Mouse (Mus musculus) kidney, adult 2 months (tissue): Measurements from ENCODE around the gene Arl2bp. TPM values are rescaled to one million over a fixed set of nuclear protein-coding genes. Genes with fewer than 3 reads are reported as not detected.
A peak's percentile ranks its signal among the peaks of the same experiment; 100 is the strongest.

Experiments used
- DNase-seq: peaks from one replicate; pipeline ENCODE4 v3.0.0; 2021
- H3K27ac ChIP-seq: fragments of 200-500 bp; 2 replicates; pipeline ENCODE4 v1.5.1; 2012; ENCODE audit warnings: low read depth, low read length, control low read depth, inconsistent platforms; ENCODE audit not compliant: insufficient read depth
- H3K27me3 ChIP-seq: fragments of 200-500 bp; replicated peaks from 2 replicates; pipeline ENCODE4 v1.6.1; 2012; ENCODE audit warnings: mild to moderate bottlenecking, moderate library complexity, low read length, inconsistent platforms; ENCODE audit not compliant: control insufficient read depth, insufficient read depth
- H3K36me3 ChIP-seq: fragments of 200-500 bp; 2 replicates; pipeline ENCODE4 v1.6.1; 2012; ENCODE audit warnings: mild to moderate bottlenecking, moderate library complexity, low read length, inconsistent platforms; ENCODE audit not compliant: control insufficient read depth, insufficient read depth
- H3K4me1 ChIP-seq: fragments of 200-500 bp; 2 replicates; pipeline ENCODE4 v1.6.1; 2011; ENCODE audit warnings: low read length; ENCODE audit not compliant: control insufficient read depth, insufficient read depth
- H3K4me3 ChIP-seq: fragments of 200-500 bp; 2 replicates; pipeline ENCODE4 v1.5.1; 2011; ENCODE audit warnings: mild to moderate bottlenecking, low read depth, low read length, control low read depth; ENCODE audit not compliant: insufficient read depth
- CTCF ChIP-seq: fragments of 200-500 bp; conservative IDR thresholded peaks from 2 replicates; pipeline ENCODE4 v1.5.1; 2011; ENCODE audit warnings: low read depth, mild to moderate bottlenecking, control low read depth, low read length, moderate library complexity, mixed read lengths; ENCODE audit not compliant: insufficient read depth, insufficient read length
- POLR2A ChIP-seq: fragments of 200-500 bp; IDR thresholded peaks from one replicate; pipeline ENCODE4 v1.6.1; 2011; ENCODE audit warnings: low read depth, low read length, control low read depth
- WGBS: fragments of 180-500 bp; shearing (Covaris S2); methylation state at CpG from one replicate; pipeline ENCODE4 v1.1.7; 2018; 5-methylcytosine and 5-hydroxymethylcytosine counted together
- polyA plus RNA-seq: library from polyadenylated mRNA; depleted of rRNA; stranded (reverse); fragments of >200 nt; gene quantifications from 2 replicates; pipeline ENCODE4 v1.2.3, GENCODE M21; 2012

Arl2bp gene
- polyA plus RNA-seq, 1 experiment, result 77.2 TPM

GRCm38 (mm10) chr8:94675923-94676322 lies 9.5 kb downstream of the Arl2bp start:
- Histone ChIP-seq H3K27me3 (no peaks in the 10 kb centered on the region), H3K4me1 (no peaks in the 10 kb centered on the region), H3K4me3 (no peak overlapping the region), H3K27ac (no peak overlapping the region), H3K36me3 (no peaks in the 10 kb centered on the region; the same call in none of the 2 replicates)
- no peak for TF ChIP-seq CTCF
- no peak for TF ChIP-seq POLR2A
- WGBS, result 88% methylated on average over 6 of the region's 6 CpGs
- no peak for DNase-seq

- peak overlapping the region; percentile 45; the same call in 1 of the 2 replicates for H3K27ac ChIP-seq
- H3K27me3 ChIP-seq, result no peaks in the 10 kb centered on the region
- H3K4me3 ChIP-seq, result no peak overlapping the region
- no peaks in the 10 kb centered on the region; the same call in 1 of the 2 replicates for H3K36me3 ChIP-seq
- 39% methylated on average over 9 of the region's 9 CpGs for WGBS
- peaks cover 13% of the 10 kb centered on the region for H3K4me1 ChIP-seq
- TF ChIP-seq POLR2A, result no peak
- TF ChIP-seq CTCF, result no peak
- DNase-seq, result peak; percentile 34
Observed at GRCm38 (mm10) chr8:94678582-94678981, 12.2 kb downstream of the Arl2bp start.

DNA sequence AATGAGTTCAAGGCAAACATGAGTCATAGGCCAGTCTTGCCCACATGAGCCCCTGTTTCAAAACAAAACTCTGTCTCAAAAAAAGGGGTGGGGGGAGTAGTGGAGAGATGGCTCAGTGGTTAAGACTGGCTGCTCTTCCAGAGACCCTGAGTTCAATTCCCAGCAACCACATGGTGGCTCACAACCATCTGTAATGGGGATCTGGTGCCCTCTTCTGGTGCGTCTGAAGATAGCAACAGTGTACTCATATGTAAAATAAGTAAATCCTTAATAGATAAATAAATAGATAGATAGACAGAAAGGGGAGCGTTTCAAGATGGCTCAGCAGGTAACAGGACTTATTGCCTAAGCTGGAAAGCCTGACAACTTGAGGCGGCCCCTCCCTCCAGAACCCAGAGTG lies 14.0 kb downstream of the Arl2bp start:
- WGBS, result 91% methylated on average over 3 of the region's 3 CpGs
- Histone ChIP-seq H3K4me3 (no peak overlapping the region), H3K27ac (no peak overlapping the region), H3K36me3 (no peaks in the 10 kb centered on the region; the same call in 1 of the 2 replicates), H3K27me3 (no peaks in the 10 kb centered on the region), H3K4me1 (peaks cover 23% of the 10 kb centered on the region)
- TF ChIP-seq CTCF (0 out of 2 replicates have a peak, but pooled peaks have one; percentile 5), POLR2A (no peak)
- no peak for DNase-seq

GRCm38 (mm10) chr8:94682732-94683524 lies 16.5 kb downstream of the Arl2bp start:
- Histone ChIP-seq H3K27ac (peak overlapping the region; percentile 21; the same call in 1 of the 2 replicates), H3K36me3 (no peaks in the 10 kb centered on the region), H3K27me3 (no peaks in the 10 kb centered on the region), H3K4me3 (no peak overlapping the region), H3K4me1 (peaks cover 26% of the 10 kb centered on the region)
- DNase-seq, result peak; percentile 50
- WGBS, result 51% methylated on average over 16 of the region's 16 CpGs
- TF ChIP-seq CTCF, result no peak
- TF ChIP-seq POLR2A, result no peak

DNA sequence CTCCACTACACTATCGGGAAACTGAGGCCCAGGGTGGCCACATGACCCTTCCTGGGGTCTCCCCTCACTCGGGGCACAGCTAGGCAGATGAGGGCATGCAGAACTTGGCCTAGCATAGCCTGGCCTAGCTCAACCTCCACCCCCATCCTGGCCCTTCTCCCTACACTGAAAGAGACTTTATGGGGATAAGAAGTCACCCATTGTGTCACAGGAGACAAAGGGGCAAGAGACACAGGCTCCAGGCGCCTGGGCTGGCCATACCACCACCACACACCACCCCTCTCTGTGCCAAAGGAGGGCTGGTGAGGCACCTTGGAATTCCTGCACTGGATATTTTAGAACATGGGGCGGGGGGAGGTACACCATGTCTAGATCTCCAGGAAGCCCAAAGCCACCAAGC lies 17.9 kb downstream of the Arl2bp start:
- no peak for TF ChIP-seq POLR2A
- no peak for TF ChIP-seq CTCF
- Histone ChIP-seq H3K4me1 (peaks cover 26% of the 10 kb centered on the region), H3K36me3 (no peaks in the 10 kb centered on the region), H3K27me3 (no peaks in the 10 kb centered on the region), H3K4me3 (no peak overlapping the region), H3K27ac (no peak overlapping the region)
- DNase-seq, result no peak
- 86% methylated on average over 4 of the region's 4 CpGs for WGBS

- peak; percentile 91 for DNase-seq
- Histone ChIP-seq H3K4me3 (no peak overlapping the region), H3K27me3 (no peaks in the 10 kb centered on the region), H3K4me1 (peaks cover 27% of the 10 kb centered on the region), H3K36me3 (no peaks in the 10 kb centered on the region), H3K27ac (no peak overlapping the region)
- 51% methylated on average over 9 of the region's 9 CpGs for WGBS
- TF ChIP-seq CTCF (no peak), POLR2A (no peak)
Observed at GRCm38 (mm10) chr8:94685953-94686352, 19.6 kb downstream of the Arl2bp start.

DNA sequence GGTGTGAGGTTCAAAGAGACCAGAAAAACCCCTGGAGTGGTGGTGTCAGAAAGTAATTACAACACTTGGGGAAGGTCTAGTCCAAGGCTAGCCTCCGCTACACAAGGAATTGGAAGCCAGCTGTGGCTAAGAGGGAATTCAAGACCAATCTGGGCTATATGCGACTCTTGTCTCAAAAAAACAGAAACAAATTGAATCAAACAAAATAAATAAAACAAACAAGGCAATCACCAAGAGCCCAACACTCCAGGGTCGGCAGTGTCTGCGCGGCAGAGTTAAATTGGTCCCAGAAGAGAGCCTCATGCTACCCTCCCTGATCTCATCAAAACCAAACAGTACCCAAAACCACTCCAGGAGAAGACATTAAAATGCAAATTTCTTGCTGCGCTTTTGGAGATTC lies 28.3 kb downstream of the Arl2bp start:
- 28% methylated on average over 6 of the region's 6 CpGs for WGBS
- TF ChIP-seq CTCF, result no peak
- TF ChIP-seq POLR2A, result no peak
- peaks cover 9% of the 10 kb centered on the region; the same call in 1 of the 2 replicates for H3K4me1 ChIP-seq
- no peak overlapping the region for H3K27ac ChIP-seq
- no peak overlapping the region for H3K4me3 ChIP-seq
- H3K36me3 ChIP-seq, result no peaks in the 10 kb centered on the region
- H3K27me3 ChIP-seq, result no peaks in the 10 kb centered on the region
- DNase-seq, result no peak
